ENCODE assay signal across 12 mouse cellular contexts in the genomic region with DNA sequence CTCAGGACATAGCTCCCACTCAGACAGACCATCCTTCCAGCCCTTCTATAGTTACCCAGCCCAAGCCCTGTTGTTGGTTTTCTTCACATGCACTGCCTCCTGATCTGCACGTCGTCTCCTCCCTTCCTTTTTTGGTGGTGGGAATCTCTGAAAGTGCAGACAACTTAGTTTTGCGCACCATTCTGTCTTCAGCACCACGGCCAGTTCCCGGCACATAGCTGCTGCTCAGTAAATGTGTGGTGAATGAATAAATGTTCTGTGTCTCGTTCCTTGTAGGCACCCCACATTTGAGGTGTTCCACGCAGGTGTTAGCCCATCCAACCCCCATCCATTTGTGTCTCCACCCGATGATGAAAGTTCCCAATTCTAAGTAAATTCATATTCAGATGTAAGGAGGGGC. TPM values are rescaled to one million over a fixed set of nuclear protein-coding genes. Genes with fewer than 3 reads are reported as not detected.
DNase-seq lines count a peak whose midpoint lies in the region; ATAC-seq and TF ChIP-seq lines count a peak whose summit lies in the region.
"Had no signal": no experiment of that assay in that cellular context is flagged by ENCODE, and none has a peak within 500 bp of the region (broad histone marks: within the 10 kb centered on the region; RNA-seq: fewer than 3 reads in every experiment).

No protein-coding gene starts in this region.

- no peaks in the 10 kb centered on the region for H3K36me3 ChIP-seq in heart, embryonic 10.5 days
- no peaks in the 10 kb centered on the region for H3K36me3 ChIP-seq in neural tube, embryonic 11.5 days (ENCODE audit: control insufficient read depth, insufficient read depth, low read length)
- no peaks in the 10 kb centered on the region for H3K36me3 ChIP-seq in intestine, embryonic 15.5 days
- H3K36me3 ChIP-seq: hindbrain, embryonic 12.5 days; neural tube, embryonic 13.5 days had no signal

- H3K9ac ChIP-seq in neural tube, embryonic 11.5 days (ENCODE audit: low read length), result no peak overlapping the region
- no peak overlapping the region for H3K9ac ChIP-seq in intestine, embryonic 15.5 days
- H3K9ac ChIP-seq: hindbrain, embryonic 12.5 days; neural tube, embryonic 13.5 days had no signal

- H3K4me1 ChIP-seq in heart, embryonic 10.5 days, result 0 out of 2 replicates have a peak, but pooled peaks cover 4% of the 10 kb centered on the region
- H3K4me1 ChIP-seq in neural tube, embryonic 11.5 days (ENCODE audit: control insufficient read depth, insufficient read depth, low read length), result no peaks in the 10 kb centered on the region
- H3K4me1 ChIP-seq in intestine, embryonic 15.5 days (replicated peaks), result 0 out of 2 replicates have a peak, but pooled peaks cover 3% of the 10 kb centered on the region

- TF ChIP-seq CTCF in left cerebral cortex, adult 2 months (IDR thresholded peaks at IDR 0.05), result no peak

- H3K4me3 ChIP-seq in heart, embryonic 10.5 days, result no peak overlapping the region
- no peak overlapping the region for H3K4me3 ChIP-seq in neural tube, embryonic 11.5 days (ENCODE audit: low read depth, low read length)
- no peak overlapping the region for H3K4me3 ChIP-seq in intestine, embryonic 15.5 days (replicated peaks)
- H3K4me3 ChIP-seq in left cerebral cortex, adult 2 months, result no peak overlapping the region
- H3K4me3 ChIP-seq: hindbrain, embryonic 12.5 days; neural tube, embryonic 13.5 days had no signal

- intact Hi-C loops in heart, postnatal 10 days (cut with DNase I), result no loop called here
- intact Hi-C loops in left cerebral cortex, adult 2 months (cut with DNase I), result no loop called here

- peak; percentile 18 to 43 for DNase-seq in heart, postnatal 10 days
- no peak for DNase-seq in heart, embryonic 10.5 days (ENCODE audit: low spot score)
- DNase-seq in ovary, postnatal 36 days (ENCODE audit: low spot score), result peak; percentile 46
- no peak for DNase-seq in ovary, postnatal 14 days (ENCODE audit: low spot score)
- peak; percentile 55 for DNase-seq in embryo, embryonic 10.5 days (ENCODE audit: low spot score)
- DNase-seq in neural tube, embryonic 11.5 days (ENCODE audit: low spot score), result peak; percentile 50
- no peak for DNase-seq in left cerebral cortex, adult 2 months (ENCODE audit: extremely low spot score in 1 of 2, low spot score in 2 of 2)
- DNase-seq: gastrocnemius, postnatal 36 days had no signal

- H3K4me2 ChIP-seq in neural tube, embryonic 11.5 days (ENCODE audit: low read depth), result no peak overlapping the region
- no peak overlapping the region for H3K4me2 ChIP-seq in intestine, embryonic 15.5 days (replicated peaks)
- H3K4me2 ChIP-seq: hindbrain, embryonic 12.5 days; neural tube, embryonic 13.5 days had no signal

- peaks cover 37% of the 10 kb centered on the region for H3K27me3 ChIP-seq in heart, embryonic 10.5 days (ENCODE audit: insufficient read depth, poor library complexity, severe bottlenecking)
- no peaks in the 10 kb centered on the region for H3K27me3 ChIP-seq in neural tube, embryonic 11.5 days (ENCODE audit: control insufficient read depth, insufficient read depth, low read length)
- no peaks in the 10 kb centered on the region for H3K27me3 ChIP-seq in intestine, embryonic 15.5 days (replicated peaks)
- H3K27me3 ChIP-seq: neural tube, embryonic 13.5 days had no signal

- H3K9me3 ChIP-seq in heart, embryonic 10.5 days, result no peaks in the 10 kb centered on the region
- H3K9me3 ChIP-seq in neural tube, embryonic 11.5 days (ENCODE audit: control insufficient read depth, low read length), result no peaks in the 10 kb centered on the region
- no peaks in the 10 kb centered on the region for H3K9me3 ChIP-seq in intestine, embryonic 15.5 days
- H3K9me3 ChIP-seq: hindbrain, embryonic 12.5 days; neural tube, embryonic 13.5 days had no signal

- no peak for ATAC-seq in neural tube, embryonic 11.5 days (ENCODE audit: insufficient read depth, low FRiP score, low TSS enrichment)
- no peak for ATAC-seq in intestine, embryonic 15.5 days
- ATAC-seq: lung, postnatal 0 days had no signal

- 38% methylated on average over 8 of the region's 8 CpGs for WGBS in heart, embryonic 10.5 days
- WGBS in neural tube, embryonic 11.5 days, result 47% methylated on average over 8 of the region's 8 CpGs
- WGBS in intestine, embryonic 15.5 days, result 38% methylated on average over 8 of the region's 8 CpGs

- H3K27ac ChIP-seq in heart, embryonic 10.5 days, result no peak overlapping the region
- H3K27ac ChIP-seq in neural tube, embryonic 11.5 days (ENCODE audit: low read depth, low read length), result no peak overlapping the region
- H3K27ac ChIP-seq in intestine, embryonic 15.5 days, result no peak overlapping the region
- H3K27ac ChIP-seq in left cerebral cortex, adult 2 months, result no peak overlapping the region
- H3K27ac ChIP-seq: hindbrain, embryonic 12.5 days; neural tube, embryonic 13.5 days had no signal

RNA-seq across cellular contexts. Expression of gene Kcnd3, which starts 35.0 kb away (rescaled TPM):
- total RNA-seq in heart, postnatal 10 days (2021), result 1 to 10 TPM; 1.7 to 2.2 TPM
- 0.47 and 0.58 TPM in 2 replicates for polyA plus RNA-seq in heart, embryonic 10.5 days (2016; fragmentation: Nextera tagmentation; extraction: Ambion mirVana)
- 0.99 and 1.5 TPM in 2 replicates for polyA plus RNA-seq in neural tube, embryonic 11.5 days (2014; fragmentation: Nextera tagmentation; extraction: Ambion mirVana)
- 4.3 and 4.5 TPM in 2 replicates for polyA plus RNA-seq in intestine, embryonic 15.5 days (2015; fragmentation: Nextera tagmentation; extraction: Ambion mirVana)
- total RNA-seq in left cerebral cortex, adult 2 months (2021), result 10 to 100 TPM; 60.0 to 62.0 TPM

Comparison
In these comparisons a context has a peak if more than half of its experiments do, and no peak if none do; other contexts are left out.
1. DNase-seq: peak in heart, postnatal 10 days (2 of 2), ovary, postnatal 36 days (single experiment), embryo, embryonic 10.5 days (single experiment) and neural tube, embryonic 11.5 days (single experiment); none in heart, embryonic 10.5 days (single experiment), ovary, postnatal 14 days (single experiment) and left cerebral cortex, adult 2 months (0 of 2).